Comparison of ENCODE assay signal across 12 mouse cellular contexts in the genomic region with DNA sequence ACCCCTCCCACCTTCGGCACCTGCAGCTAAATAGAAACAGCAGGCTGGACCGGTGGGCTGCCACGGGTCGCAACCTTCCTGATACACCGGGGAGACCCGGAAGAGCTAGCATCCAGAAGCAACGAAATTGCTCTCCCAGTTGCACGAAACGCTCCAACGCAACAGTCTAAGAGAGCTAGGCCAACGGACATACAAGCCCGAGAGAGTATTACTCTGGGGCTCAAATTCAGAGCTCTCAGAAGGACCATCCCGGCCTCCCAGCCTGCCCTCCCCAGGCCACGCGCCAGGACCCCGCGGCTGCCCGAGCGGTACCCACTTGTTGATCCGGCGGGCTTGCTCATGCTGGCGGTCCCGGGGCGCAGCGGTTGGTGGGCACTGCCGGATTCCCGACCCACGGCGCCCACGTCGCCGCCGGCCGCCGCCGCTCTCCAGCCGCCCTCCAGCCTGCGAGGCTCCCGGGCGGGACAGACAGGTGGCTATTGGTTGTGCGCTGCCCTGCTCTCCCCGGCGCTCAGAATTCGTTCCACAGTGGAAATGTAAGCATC. TPM values are rescaled to one million over a fixed set of nuclear protein-coding genes. Genes with fewer than 3 reads are reported as not detected.
DNase-seq lines count a peak whose midpoint lies in the region; ATAC-seq and TF ChIP-seq lines count a peak whose summit lies in the region.
"Had no signal": no experiment of that assay in that cellular context is flagged by ENCODE, and none has a peak within 500 bp of the region (broad histone marks: within the 10 kb centered on the region; RNA-seq: fewer than 3 reads in every experiment).

No protein-coding gene starts in this region.

- ATAC-seq in heart, embryonic 15.5 days (replicated peaks; ENCODE audit: insufficient number of reproducible peaks, insufficient read depth, low FRiP score, low read depth): no peak
- ATAC-seq in embryonic facial prominence, embryonic 14.5 days (ENCODE audit: low read depth): no peak
- no peak for ATAC-seq in limb, embryonic 13.5 days (ENCODE audit: low FRiP score, low read depth)
- no peak for ATAC-seq in megakaryocyte-erythroid progenitor cell, adult 5-6 weeks (replicated peaks; ENCODE audit: low FRiP score, low TSS enrichment, poor library complexity, severe bottlenecking)

- H3K9me3 ChIP-seq in heart, embryonic 15.5 days (replicated peaks): no peaks in the 10 kb centered on the region
- no peaks in the 10 kb centered on the region for H3K9me3 ChIP-seq in ES-Bruce4 (replicated peaks; ENCODE audit: control insufficient read depth, insufficient read depth, low read length, poor library complexity, severe bottlenecking)
- no peaks in the 10 kb centered on the region for H3K9me3 ChIP-seq in embryonic facial prominence, embryonic 14.5 days (ENCODE audit: control insufficient read depth, low read length)
- no peaks in the 10 kb centered on the region for H3K9me3 ChIP-seq in limb, embryonic 13.5 days

- H3K4me1 ChIP-seq in heart, embryonic 15.5 days (replicated peaks): peaks cover 38% of the 10 kb centered on the region
- no peaks in the 10 kb centered on the region for H3K4me1 ChIP-seq in ES-Bruce4 (ENCODE audit: control insufficient read depth, insufficient read depth, low read length)
- peaks cover 5% of the 10 kb centered on the region; the same call in 1 of the 2 replicates for H3K4me1 ChIP-seq in embryonic facial prominence, embryonic 14.5 days (ENCODE audit: control insufficient read depth, insufficient read depth, low read length)
- peaks cover 40% of the 10 kb centered on the region for H3K4me1 ChIP-seq in limb, embryonic 13.5 days

- no peak for TF ChIP-seq POLR2A in ES-Bruce4 (IDR thresholded peaks at IDR 0.05; ENCODE audit: insufficient read depth, low read length)

- WGBS in heart, embryonic 15.5 days: 1% methylated on average over 44 of the region's 44 CpGs
- WGBS in embryonic facial prominence, embryonic 14.5 days: 1% methylated on average over 31 of the region's 44 CpGs
- WGBS in limb, embryonic 13.5 days: under 1% methylated on average over 44 of the region's 44 CpGs

- no peaks in the 10 kb centered on the region for H3K36me3 ChIP-seq in heart, embryonic 15.5 days
- no peaks in the 10 kb centered on the region for H3K36me3 ChIP-seq in ES-Bruce4 (ENCODE audit: control insufficient read depth, insufficient read depth, low read length, poor library complexity, severe bottlenecking)
- H3K36me3 ChIP-seq in embryonic facial prominence, embryonic 14.5 days (ENCODE audit: control insufficient read depth, insufficient read depth, low read length): no peaks in the 10 kb centered on the region
- no peaks in the 10 kb centered on the region for H3K36me3 ChIP-seq in limb, embryonic 13.5 days

- peaks cover 99% of the 10 kb centered on the region for H3K27me3 ChIP-seq in heart, embryonic 15.5 days
- H3K27me3 ChIP-seq in ES-Bruce4 (ENCODE audit: control insufficient read depth, insufficient read depth, low read length, poor library complexity, severe bottlenecking): peaks cover 69% of the 10 kb centered on the region
- peaks cover 99% of the 10 kb centered on the region for H3K27me3 ChIP-seq in embryonic facial prominence, embryonic 14.5 days (replicated peaks; ENCODE audit: control insufficient read depth, insufficient read depth, low read length)
- peaks cover 98% of the 10 kb centered on the region for H3K27me3 ChIP-seq in limb, embryonic 13.5 days

- peak overlapping the region; percentile 36 for H3K4me3 ChIP-seq in heart, embryonic 15.5 days
- peak overlapping the region; percentile 6 for H3K4me3 ChIP-seq in ES-Bruce4 (ENCODE audit: low read depth, low read length)
- H3K4me3 ChIP-seq in embryonic facial prominence, embryonic 14.5 days (ENCODE audit: low read depth, low read length): peak overlapping the region; percentile 29
- peak overlapping the region; percentile 28 for H3K4me3 ChIP-seq in limb, embryonic 13.5 days

- DNase-seq in heart, adult 8-10 months (ENCODE audit: low spot score): no peak
- DNase-seq in embryonic facial prominence, embryonic 14.5 days (ENCODE audit: low spot score): no peak
- no peak for DNase-seq in adrenal gland, postnatal 36 days
- DNase-seq in layer of hippocampus, postnatal 36 days: no peak

- H3K9ac ChIP-seq in heart, embryonic 15.5 days: no peak overlapping the region
- H3K9ac ChIP-seq in ES-Bruce4 (ENCODE audit: low read depth, poor library complexity, severe bottlenecking): no peak overlapping the region
- H3K9ac ChIP-seq in embryonic facial prominence, embryonic 14.5 days (ENCODE audit: low read depth, low read length): no peak overlapping the region
- H3K9ac ChIP-seq in limb, embryonic 13.5 days: no peak overlapping the region

- no peak for TF ChIP-seq EP300 in ES-Bruce4 (IDR thresholded peaks at IDR 0.05; ENCODE audit: insufficient read depth, low read depth, low read length)

- H3K4me2 ChIP-seq in heart, embryonic 15.5 days: peak overlapping the region; percentile 54
- H3K4me2 ChIP-seq in embryonic facial prominence, embryonic 14.5 days (ENCODE audit: low read depth, low read length): peak overlapping the region; percentile 43
- peak overlapping the region; percentile 50; the same call in 1 of the 2 replicates for H3K4me2 ChIP-seq in limb, embryonic 13.5 days (replicated peaks)

- no peak overlapping the region for H3K27ac ChIP-seq in heart, embryonic 15.5 days
- no peak overlapping the region for H3K27ac ChIP-seq in ES-Bruce4 (ENCODE audit: insufficient read depth, low read length)
- no peak overlapping the region for H3K27ac ChIP-seq in embryonic facial prominence, embryonic 14.5 days (replicated peaks; ENCODE audit: low read depth, low read length)
- H3K27ac ChIP-seq in limb, embryonic 13.5 days: no peak overlapping the region
- H3K27ac ChIP-seq: macrophage had no signal

- no peak for TF ChIP-seq CTCF in ES-Bruce4 (IDR thresholded peaks at IDR 0.05; ENCODE audit: low read depth, low read length)

RNA-seq across cellular contexts. Expression of a gene that starts 0.8 kb away (rescaled TPM):
- polyA plus RNA-seq in heart, embryonic 15.5 days (2015; fragmentation: Nextera tagmentation; extraction: Ambion mirVana): not detected in 2 replicates
- not detected for total RNA-seq in heart, adult 8-10 months (2022)
- polyA plus RNA-seq in ES-Bruce4 (2011; ENCODE audit: insufficient read depth, insufficient read length, low read depth, missing spikeins): not detected in 2 replicates
- polyA plus RNA-seq in embryonic facial prominence, embryonic 14.5 days (2014; fragmentation: Nextera tagmentation; extraction: Ambion mirVana): 1.4 and 1.8 TPM in 2 replicates
- 0.18 TPM in 1 of 2 replicates, not detected in the other for polyA plus RNA-seq in limb, embryonic 13.5 days (2015; fragmentation: Nextera tagmentation; extraction: Ambion mirVana)
- not detected for total RNA-seq in adrenal gland, postnatal 36 days (2021)
- not detected in 2 replicates for total RNA-seq in megakaryocyte-erythroid progenitor cell, adult 5-6 weeks (2014; fragmentation: Nextera tagmentation)
- not detected in 2 replicates for total RNA-seq in megakaryocyte-erythroid progenitor cell, adult 5-6 weeks (2017)
- 10 to 100 TPM; 14.1 TPM for total RNA-seq in layer of hippocampus, postnatal 36 days (2021)
- total RNA-seq: MEL had no signal
- polyA plus RNA-seq: gonadal fat pad, adult 2 months; macrophage; spleen, adult 2 months had no signal

RNA-seq across cellular contexts. Expression of a gene that starts 1.0 kb away (rescaled TPM):
- 17.0 and 20.1 TPM in 2 replicates for polyA plus RNA-seq in heart, embryonic 15.5 days (2015; fragmentation: Nextera tagmentation; extraction: Ambion mirVana)
- total RNA-seq in heart, adult 8-10 months (2022): 10 to 100 TPM; 20.3 to 23.7 (median 21.8) TPM
- 14.2 and 18.6 TPM in 2 replicates for polyA plus RNA-seq in ES-Bruce4 (2011; ENCODE audit: insufficient read depth, insufficient read length, low read depth, missing spikeins)
- polyA plus RNA-seq in embryonic facial prominence, embryonic 14.5 days (2014; fragmentation: Nextera tagmentation; extraction: Ambion mirVana): 13.0 and 13.8 TPM in 2 replicates
- 7.3 and 7.6 TPM in 2 replicates for polyA plus RNA-seq in limb, embryonic 13.5 days (2015; fragmentation: Nextera tagmentation; extraction: Ambion mirVana)
- 10 to 100 TPM; 25.6 to 29.3 TPM for total RNA-seq in adrenal gland, postnatal 36 days (2021)
- 20.9 and 44.1 TPM in 2 replicates for total RNA-seq in megakaryocyte-erythroid progenitor cell, adult 5-6 weeks (2014; fragmentation: Nextera tagmentation)
- total RNA-seq in megakaryocyte-erythroid progenitor cell, adult 5-6 weeks (2017): 33.5 and 48.7 TPM in 2 replicates
- 10 to 100 TPM; 55.7 to 57.0 TPM for total RNA-seq in layer of hippocampus, postnatal 36 days (2021)

Comparison
In these comparisons a context has a peak if more than half of its experiments do, and no peak if none do; other contexts are left out.
1. RNA of a gene that starts 0.8 kb away (total RNA-seq): 14.1 TPM in layer of hippocampus, postnatal 36 days; not detected in heart, adult 8-10 months, not detected in adrenal gland, postnatal 36 days and not detected in megakaryocyte-erythroid progenitor cell, adult 5-6 weeks; every median in the first group is over 10 times any median in the second.
2. Peak in every context shown above with its lines, with median percentiles within 50 percentile points of each other: H3K4me2 ChIP-seq and H3K4me3 ChIP-seq.